Mouse (Mus musculus): ENCODE data around the gene Ghrl. TPM values are rescaled to one million over a fixed set of nuclear protein-coding genes. Genes with fewer than 3 reads are reported as not detected.
A peak's percentile ranks its signal among the peaks of the same experiment; 100 is the strongest.
"Not testable (repeated sequence)": the region's sequence is repeated elsewhere in the genome, so short reads cannot be mapped to it uniquely, and the experiment has no call there.

Gene Ghrl
- not detected for polyA plus RNA-seq (2017; shearing (Covaris generic))

- ATAC-seq, result no peak
Measured at GRCm38 (mm10) chr6:113719878-113720277, at the start of gene Ghrl. Gene Ghrl, minus strand, starts transcription at chr6:113719880.

- ATAC-seq, result no peak
Measured at GRCm38 (mm10) chr6:113768804-113769203, 49.1 kb upstream of the Ghrl start.

GRCm38 (mm10) chr6:113761644-113762043, 42.0 kb upstream of the Ghrl start:
- ATAC-seq, result no peak

GRCm38 (mm10) chr6:113749119-113749685, 29.5 kb upstream of the Ghrl start:
- peak; percentile 49 for ATAC-seq

- ATAC-seq, result no peak
Measured at GRCm38 (mm10) chr6:113748351-113748750, 28.7 kb upstream of the Ghrl start.

- no peak for ATAC-seq
Measured at GRCm38 (mm10) chr6:113747284-113747683, 27.6 kb upstream of the Ghrl start.

GRCm38 (mm10) chr6:113745117-113745516, 25.4 kb upstream of the Ghrl start:
- ATAC-seq, result no peak

- no peak for ATAC-seq
Measured at GRCm38 (mm10) chr6:113743111-113743510, 23.4 kb upstream of the Ghrl start.

GRCm38 (mm10) chr6:113742321-113742720, 22.6 kb upstream of the Ghrl start:
- no peak for ATAC-seq

- ATAC-seq, result no peak
Measured at GRCm38 (mm10) chr6:113741425-113741824, 21.7 kb upstream of the Ghrl start.

GRCm38 (mm10) chr6:113740236-113741217, 20.8 kb upstream of the Ghrl start, which contains the start of gene Sec13:
Gene Sec13, minus strand, starts transcription at chr6:113740743.
- ATAC-seq, result peak; percentile 96

- ATAC-seq, result no peak
Measured at GRCm38 (mm10) chr6:113737318-113738046, 17.8 kb upstream of the Ghrl start.

GRCm38 (mm10) chr6:113731296-113731695, 11.6 kb upstream of the Ghrl start:
- no peak for ATAC-seq

- ATAC-seq, result no peak
Measured at GRCm38 (mm10) chr6:113728181-113728580, 8.5 kb upstream of the Ghrl start.

GRCm38 (mm10) chr6:113721061-113721460, 1.4 kb upstream of the Ghrl start:
- ATAC-seq, result no peak

- ATAC-seq, result no peak
Measured at GRCm38 (mm10) chr6:113717541-113717940, 2.1 kb downstream of the Ghrl start.

- ATAC-seq, result no peak
Measured at GRCm38 (mm10) chr6:113714797-113715196, 4.9 kb downstream of the Ghrl start.

GRCm38 (mm10) chr6:113714276-113714675, 5.4 kb downstream of the Ghrl start:
- no peak for ATAC-seq

- not testable (repeated sequence) for ATAC-seq
Measured at GRCm38 (mm10) chr6:113713389-113713788, 6.3 kb downstream of the Ghrl start.

- ATAC-seq, result no peak
Measured at GRCm38 (mm10) chr6:113712718-113713117, 7.0 kb downstream of the Ghrl start.

- peak; percentile 6 for ATAC-seq
Measured at GRCm38 (mm10) chr6:113697222-113698205, 22.2 kb downstream of the Ghrl start.

All from CD4-positive, CD25-positive, alpha-beta regulatory T cell, adult 4 months (primary cell).